Mouse (Mus musculus) midbrain, embryonic 15.5 days (tissue): Measurements from ENCODE around the gene Rffl. TPM values are rescaled to one million over a fixed set of nuclear protein-coding genes. Genes with fewer than 3 reads are reported as not detected.
A peak's percentile ranks its signal among the peaks of the same experiment; 100 is the strongest.
"Not testable (repeated sequence)": the region's sequence is repeated elsewhere in the genome, so short reads cannot be mapped to it uniquely, and the experiment has no call there.

Experiments used
- ATAC-seq: fragments of 200-750 bp; cut with Nextera tagmentation; replicated peaks from 2 replicates; pipeline ENCODE4 v1.8.0; 2017; ENCODE audit warnings: moderate TSS enrichment
- H3K27ac ChIP-seq: fragments of 300-500 bp; sonication (generic); 2 replicates; pipeline ENCODE4 v1.5.1; 2015; ENCODE audit warnings: mild to moderate bottlenecking, inconsistent platforms
- H3K27me3 ChIP-seq: fragments of 300-500 bp; sonication (generic); replicated peaks from 2 replicates; pipeline ENCODE4 v1.6.1; 2015; ENCODE audit warnings: inconsistent platforms
- H3K36me3 ChIP-seq: fragments of 300-500 bp; sonication (generic); replicated peaks from 2 replicates; pipeline ENCODE4 v1.6.1; 2015; ENCODE audit warnings: inconsistent platforms
- H3K4me1 ChIP-seq: fragments of 300-500 bp; sonication (generic); 2 replicates; pipeline ENCODE4 v1.6.1; 2015; ENCODE audit warnings: inconsistent platforms
- H3K4me2 ChIP-seq: fragments of 300-500 bp; sonication (generic); 2 replicates; pipeline ENCODE4 v1.6.1; 2015; ENCODE audit warnings: inconsistent platforms, mild to moderate bottlenecking, moderate library complexity
- H3K4me3 ChIP-seq: fragments of 300-500 bp; sonication (generic); 2 replicates; pipeline ENCODE4 v1.5.1; 2015; ENCODE audit warnings: mild to moderate bottlenecking, inconsistent platforms
- H3K9ac ChIP-seq: fragments of 300-500 bp; sonication (generic); 2 replicates; pipeline ENCODE4 v1.6.1; 2015; ENCODE audit warnings: mild to moderate bottlenecking, inconsistent platforms
- H3K9me3 ChIP-seq: fragments of 300-500 bp; sonication (generic); 2 replicates; pipeline ENCODE4 v1.6.1; 2016; ENCODE audit warnings: inconsistent platforms
- WGBS: fragments of 180-500 bp; shearing (Covaris S2); methylation state at CpG from one replicate; pipeline ENCODE4 v1.1.7; 2015; ENCODE audit warnings: mixed read lengths; 5-methylcytosine and 5-hydroxymethylcytosine counted together
- polyA plus RNA-seq: library from polyadenylated mRNA; unstranded; fragments of >200 nt; fragmentation: Nextera tagmentation; extraction: Ambion mirVana; gene quantifications from 2 replicates; pipeline ENCODE4 v1.2.1, GENCODE M21; 2015

The Rffl gene
- polyA plus RNA-seq, 1 experiment from 2014 or later = 4.1 TPM

DNA sequence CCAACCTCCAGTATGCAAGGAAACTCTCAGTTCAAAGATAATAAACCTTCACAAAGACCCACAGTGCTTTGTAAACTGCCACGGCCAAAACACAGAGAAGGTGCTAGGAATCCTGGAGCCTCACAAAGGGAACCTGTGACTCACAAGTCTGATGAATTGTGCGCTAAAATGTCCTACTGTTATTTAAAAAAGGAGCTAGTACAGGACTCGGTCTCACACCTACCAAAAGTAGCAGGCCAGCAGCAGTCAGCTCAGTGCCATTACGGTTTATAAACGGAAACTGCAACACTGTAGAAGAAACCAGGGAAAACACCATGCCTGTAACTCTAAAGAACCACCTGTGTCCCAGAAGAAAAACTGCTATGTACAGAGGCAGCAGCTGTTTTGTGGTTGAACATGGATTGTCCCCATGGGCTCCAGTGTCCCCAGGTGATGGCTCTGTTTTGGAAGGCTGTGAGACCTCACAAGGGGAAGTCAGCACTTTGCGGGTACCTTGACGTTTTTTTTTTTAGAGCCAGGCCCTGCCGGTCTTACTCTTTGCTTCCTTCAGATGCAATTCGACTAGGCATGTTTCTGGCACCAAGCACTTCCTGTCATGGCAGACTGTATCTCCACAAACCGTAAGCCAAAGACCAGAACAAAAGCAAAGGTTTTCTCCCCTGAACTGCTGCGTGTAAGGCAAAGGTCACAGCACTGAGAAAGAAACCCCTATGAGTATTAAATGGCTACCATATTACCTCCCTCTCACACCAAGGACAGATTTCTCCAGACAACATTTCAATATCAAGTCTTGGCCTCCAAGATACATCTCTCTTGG, 35.2 kb downstream of the Rffl start:
- no peak overlapping the region for H3K27ac ChIP-seq

DNA sequence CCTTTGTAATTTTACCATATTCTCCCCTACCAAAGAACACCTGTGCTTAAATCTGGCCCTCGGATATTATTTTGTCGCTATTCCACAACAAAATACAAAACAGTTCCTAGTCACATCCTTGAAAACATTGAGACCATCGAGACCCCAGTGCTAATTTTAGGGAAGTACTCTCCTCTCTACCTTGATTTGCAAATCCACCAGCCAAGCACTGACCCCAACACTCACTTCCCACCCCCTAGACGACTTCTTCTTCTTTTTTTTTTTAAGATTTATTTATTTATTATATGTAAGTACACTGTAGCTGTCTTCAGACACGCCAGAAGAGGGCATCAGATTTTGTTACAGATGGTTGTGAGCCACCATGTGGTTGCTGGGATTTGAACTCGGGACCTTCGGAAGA, 36.7 kb downstream of the Rffl start:
- not testable (repeated sequence) for H3K4me3 ChIP-seq, H3K36me3 ChIP-seq, H3K27me3 ChIP-seq, H3K9ac ChIP-seq, ATAC-seq, H3K27ac ChIP-seq, H3K4me2 ChIP-seq, H3K9me3 ChIP-seq
- peaks cover 23% of the 10 kb centered on the region for H3K4me1 ChIP-seq
- 90% methylated on average over 7 of the region's 7 CpGs for WGBS

More for the DNA sequence above, 35.2 kb downstream of the Rffl start:
- H3K4me2 ChIP-seq = no peak overlapping the region
- no peak for ATAC-seq
- H3K9ac ChIP-seq = no peak overlapping the region
- no peaks in the 10 kb centered on the region for H3K27me3 ChIP-seq
- H3K9me3 ChIP-seq = no peaks in the 10 kb centered on the region
- no peaks in the 10 kb centered on the region for H3K36me3 ChIP-seq
- WGBS = 71% methylated on average over 11 of the region's 11 CpGs
- H3K4me1 ChIP-seq = peaks cover 23% of the 10 kb centered on the region
- H3K4me3 ChIP-seq = no peak overlapping the region

DNA sequence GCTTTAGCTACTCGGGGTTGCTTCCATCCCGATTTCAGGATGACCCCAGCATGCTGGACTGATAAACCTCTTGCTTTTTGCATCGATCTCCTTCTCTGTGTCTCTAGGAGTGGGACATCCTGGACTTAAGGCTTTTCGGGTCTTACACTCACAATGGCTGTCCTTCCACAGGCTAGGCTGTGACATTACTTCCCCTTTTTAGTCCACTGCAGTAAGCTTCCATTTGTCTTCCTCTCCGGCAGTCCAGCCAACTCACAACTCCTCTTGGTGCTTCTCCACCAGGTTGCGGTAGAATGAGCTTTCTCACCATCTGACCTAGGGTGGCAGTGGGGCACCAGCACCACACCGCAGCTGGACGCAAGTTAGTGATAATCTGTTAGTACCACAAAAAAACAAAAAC, 37.1 kb downstream of the Rffl start:
- Histone ChIP-seq H3K27me3 (no peaks in the 10 kb centered on the region), H3K4me1 (peaks cover 23% of the 10 kb centered on the region), H3K36me3 (no peaks in the 10 kb centered on the region), H3K4me3 (no peak overlapping the region), H3K27ac (no peak overlapping the region), H3K4me2 (no peak overlapping the region), H3K9me3 (no peaks in the 10 kb centered on the region), H3K9ac (no peak overlapping the region)
- ATAC-seq = no peak
- WGBS = 91% methylated on average over 8 of the region's 8 CpGs

DNA sequence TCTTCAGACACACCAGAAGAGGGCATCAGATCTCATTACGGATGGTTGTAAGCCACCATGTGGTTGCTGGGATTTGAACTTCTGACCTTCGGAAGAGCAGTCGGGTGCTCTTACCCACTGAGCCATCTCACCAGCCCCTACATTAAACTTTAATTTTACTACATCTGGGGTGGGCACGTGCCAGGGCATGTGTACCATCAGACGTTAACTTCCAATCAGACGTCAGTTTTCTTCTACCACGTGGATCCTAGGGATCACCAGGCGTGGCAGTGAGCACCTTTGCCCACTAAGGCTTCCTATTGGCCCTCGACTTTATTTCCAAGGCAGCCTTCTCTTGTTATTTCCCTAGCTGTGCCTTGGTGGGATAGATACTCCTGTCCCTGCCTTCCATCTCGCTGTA, 38.6 kb downstream of the Rffl start:
- H3K4me2 ChIP-seq, H3K4me3 ChIP-seq, H3K9ac ChIP-seq, H3K27ac ChIP-seq, H3K27me3 ChIP-seq, ATAC-seq, H3K9me3 ChIP-seq, H3K36me3 ChIP-seq: not testable (repeated sequence)
- H3K4me1 ChIP-seq = peaks cover 12% of the 10 kb centered on the region
- 80% methylated on average over 10 of the region's 10 CpGs for WGBS

DNA sequence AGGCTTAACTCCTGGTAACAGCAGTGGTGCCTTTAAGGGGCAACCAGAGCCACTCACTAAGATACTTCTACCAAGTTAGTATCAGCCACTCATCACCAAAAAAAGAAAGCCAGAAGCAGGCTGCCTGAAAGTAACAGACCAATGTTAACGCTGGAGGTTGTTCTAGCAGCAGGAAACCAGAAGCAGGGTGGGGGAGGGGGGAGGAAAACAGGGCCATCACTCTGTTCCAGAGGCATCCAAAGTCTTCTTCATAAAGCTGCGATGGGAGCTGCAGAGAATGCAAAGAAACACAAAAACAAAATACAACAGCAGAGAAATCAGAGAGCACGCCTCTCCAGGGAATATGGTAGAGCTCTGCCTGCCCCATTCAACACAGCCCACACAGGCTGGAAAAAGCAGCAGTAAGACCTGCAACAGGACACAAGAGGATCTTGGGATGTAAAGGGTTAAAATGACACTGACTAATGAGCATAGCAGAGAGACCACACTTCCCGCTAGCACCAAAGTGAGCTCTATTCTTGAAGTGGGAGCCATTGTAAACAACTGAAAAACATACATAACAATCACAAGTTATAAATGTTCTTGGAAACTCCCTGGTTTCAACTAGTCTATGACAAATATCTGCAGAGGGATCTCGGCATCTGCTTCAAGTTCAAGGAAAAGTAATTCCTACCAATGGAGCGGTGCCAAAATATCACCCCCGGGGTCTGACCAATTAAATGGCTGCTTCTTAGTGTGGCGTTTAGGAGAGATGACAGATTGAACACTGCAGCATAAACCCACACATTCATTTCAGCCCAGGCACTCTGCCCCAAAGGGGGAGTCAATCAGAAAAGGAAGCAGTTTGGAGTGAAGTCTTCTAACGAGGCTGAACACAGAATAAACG, 39.8 kb downstream of the Rffl start:
- 21% methylated on average over 10 of the region's 10 CpGs for WGBS
- ATAC-seq = no peak
- peak overlapping the region; percentile 25 for H3K4me2 ChIP-seq
- H3K4me3 ChIP-seq = no peak overlapping the region
- 0 out of 2 replicates have a peak overlapping the region, but pooled peaks have one; percentile 8 for H3K27ac ChIP-seq
- no peaks in the 10 kb centered on the region for H3K9me3 ChIP-seq
- H3K36me3 ChIP-seq = no peaks in the 10 kb centered on the region
- peaks cover 12% of the 10 kb centered on the region for H3K4me1 ChIP-seq
- H3K27me3 ChIP-seq = no peaks in the 10 kb centered on the region
- H3K9ac ChIP-seq = no peak overlapping the region

DNA sequence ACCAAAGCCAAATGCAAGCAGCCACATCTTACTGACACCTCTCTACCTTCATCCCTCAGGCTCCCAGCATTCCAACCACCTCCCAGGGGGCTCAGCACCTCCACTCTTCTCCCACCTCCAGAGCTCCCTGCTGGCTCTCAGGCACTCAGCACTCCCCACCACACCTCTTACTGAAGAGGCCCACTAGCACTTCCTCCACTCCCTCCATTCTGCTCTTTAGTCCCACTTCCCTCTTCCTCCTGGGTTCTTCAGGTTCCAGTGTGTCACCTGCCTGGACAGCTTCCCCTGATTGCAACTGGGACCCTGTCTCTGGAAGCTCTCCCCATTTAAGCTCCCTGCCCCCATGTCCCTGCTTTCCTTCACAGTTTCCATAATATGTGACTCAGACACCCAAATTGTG, 44.2 kb downstream of the Rffl start:
- H3K9me3 ChIP-seq = no peaks in the 10 kb centered on the region
- no peak overlapping the region for H3K4me3 ChIP-seq
- ATAC-seq = no peak
- no peak overlapping the region for H3K4me2 ChIP-seq
- H3K27me3 ChIP-seq = no peaks in the 10 kb centered on the region
- no peaks in the 10 kb centered on the region for H3K36me3 ChIP-seq
- no peak overlapping the region for H3K9ac ChIP-seq
- peaks cover 10% of the 10 kb centered on the region for H3K4me1 ChIP-seq
- H3K27ac ChIP-seq = no peak overlapping the region

DNA sequence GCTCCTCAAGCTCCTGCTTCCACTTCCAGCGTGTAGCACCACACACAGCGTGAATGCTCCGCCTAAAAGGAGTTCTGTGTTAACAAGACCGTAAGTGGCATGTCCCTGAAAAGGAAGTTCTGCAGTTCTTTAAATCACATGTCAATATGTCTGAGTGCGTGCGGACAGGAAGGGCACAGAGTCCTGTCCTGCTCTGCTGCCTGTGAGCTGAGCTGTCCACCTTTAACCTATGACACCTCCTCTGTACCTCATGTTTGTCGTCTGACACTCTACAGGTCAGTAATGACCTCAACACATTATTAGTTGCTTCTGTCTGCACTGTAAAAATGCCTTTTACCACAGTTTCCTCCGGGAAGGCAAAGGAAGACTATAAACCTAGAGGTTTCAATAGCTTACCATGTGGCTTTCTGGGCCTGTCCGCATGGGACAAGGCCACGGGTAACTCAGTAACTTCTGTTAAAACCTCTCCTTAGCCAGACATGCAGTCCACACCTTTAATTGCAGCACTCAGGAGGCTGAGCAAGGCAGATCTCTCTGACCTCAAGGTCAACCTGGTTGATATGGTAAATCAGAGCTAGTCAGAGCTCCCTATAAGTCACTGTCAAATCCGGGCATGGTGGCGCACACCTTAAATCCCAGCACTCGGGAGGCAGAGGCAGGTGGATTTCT, 50.1 kb downstream of the Rffl start:
- H3K4me3 ChIP-seq = no peak overlapping the region
- no peak overlapping the region for H3K27ac ChIP-seq
- no peak overlapping the region for H3K4me2 ChIP-seq
- no peak overlapping the region for H3K9ac ChIP-seq
- no peaks in the 10 kb centered on the region for H3K36me3 ChIP-seq
- ATAC-seq = no peak
- H3K4me1 ChIP-seq = no peaks in the 10 kb centered on the region
- H3K9me3 ChIP-seq = no peaks in the 10 kb centered on the region
- WGBS = 88% methylated on average over 13 of the region's 13 CpGs
- H3K27me3 ChIP-seq = no peaks in the 10 kb centered on the region

DNA sequence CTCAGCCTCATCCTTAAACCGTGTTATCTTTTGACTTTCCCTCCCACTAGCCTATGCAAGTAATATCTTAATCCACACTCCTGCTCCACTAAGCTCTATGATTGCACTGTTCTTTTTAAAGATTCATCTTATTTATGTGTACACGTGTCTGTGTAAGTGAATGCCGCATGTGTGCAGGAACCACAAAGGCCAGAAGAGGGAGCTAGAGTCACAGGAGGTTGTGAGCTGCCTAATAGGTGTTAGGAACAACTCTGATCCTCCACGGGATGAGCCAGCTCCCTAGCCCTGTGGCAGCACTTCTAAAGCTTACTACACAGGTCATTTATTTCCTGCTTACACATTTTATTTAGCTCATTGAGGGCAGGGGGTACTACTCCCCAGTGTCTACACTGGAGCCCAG, 51.7 kb downstream of the Rffl start:
- no peak overlapping the region for H3K9ac ChIP-seq
- no peak overlapping the region for H3K4me2 ChIP-seq
- 47% methylated on average over 4 of the region's 4 CpGs for WGBS
- H3K4me3 ChIP-seq = no peak overlapping the region
- H3K36me3 ChIP-seq = no peaks in the 10 kb centered on the region
- no peaks in the 10 kb centered on the region for H3K9me3 ChIP-seq
- no peaks in the 10 kb centered on the region for H3K27me3 ChIP-seq
- H3K4me1 ChIP-seq = no peaks in the 10 kb centered on the region
- no peak for ATAC-seq
- no peak overlapping the region for H3K27ac ChIP-seq

DNA sequence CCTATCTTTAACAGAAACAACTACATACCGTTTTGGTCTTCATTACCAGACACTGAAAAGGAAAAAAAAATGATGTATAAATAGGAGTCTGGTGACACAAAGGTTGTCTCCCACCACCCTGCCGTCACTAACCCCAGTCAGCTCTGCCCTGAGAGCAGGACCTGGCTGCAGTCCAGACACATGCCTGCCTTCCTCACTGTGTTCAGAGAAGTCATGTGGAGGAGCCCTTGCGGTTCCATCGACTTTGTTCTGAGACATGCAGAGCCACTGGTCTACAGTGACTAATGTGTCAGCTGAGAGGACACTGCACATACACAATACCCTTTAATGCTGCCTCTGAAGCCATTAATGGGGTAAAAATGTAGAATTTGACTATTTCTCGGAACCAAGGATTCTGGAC, 62.5 kb downstream of the Rffl start:
- H3K9ac ChIP-seq = no peak overlapping the region
- H3K4me1 ChIP-seq = 0 out of 2 replicates have a peak, but pooled peaks cover 3% of the 10 kb centered on the region
- no peak overlapping the region for H3K27ac ChIP-seq
- no peaks in the 10 kb centered on the region for H3K9me3 ChIP-seq
- no peaks in the 10 kb centered on the region for H3K27me3 ChIP-seq
- WGBS = 73% methylated on average over 5 of the region's 5 CpGs
- H3K4me2 ChIP-seq = no peak overlapping the region
- H3K4me3 ChIP-seq = no peak overlapping the region
- peaks cover 2% of the 10 kb centered on the region; the same call in 1 of the 2 replicates for H3K36me3 ChIP-seq
- no peak for ATAC-seq

DNA sequence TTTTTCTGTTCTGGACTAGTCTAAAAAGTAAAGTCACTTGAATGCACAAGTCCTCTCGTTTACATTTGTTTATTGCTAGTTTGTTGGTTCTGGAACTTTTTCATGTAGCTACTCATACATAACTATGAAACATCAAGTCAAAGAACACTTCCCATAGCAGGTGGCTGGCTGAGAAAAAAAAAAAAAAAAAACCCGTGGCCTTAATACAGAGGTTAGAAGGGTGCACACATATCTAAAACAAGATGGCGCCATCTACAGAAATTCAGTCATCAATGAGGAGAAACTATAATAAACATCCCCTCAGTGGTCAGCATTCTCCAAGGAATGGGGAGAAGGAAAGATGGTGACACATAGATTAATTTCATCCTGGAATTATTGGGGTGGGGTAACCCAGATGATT, 63.6 kb downstream of the Rffl start:
- H3K4me3 ChIP-seq = no peak overlapping the region
- H3K9ac ChIP-seq = no peak overlapping the region
- ATAC-seq = no peak
- WGBS = 81% methylated on average over 3 of the region's 3 CpGs
- no peaks in the 10 kb centered on the region for H3K4me1 ChIP-seq
- no peak overlapping the region for H3K4me2 ChIP-seq
- no peaks in the 10 kb centered on the region for H3K9me3 ChIP-seq
- H3K27ac ChIP-seq = no peak overlapping the region
- H3K36me3 ChIP-seq = peaks cover 13% of the 10 kb centered on the region; the same call in 1 of the 2 replicates
- H3K27me3 ChIP-seq = no peaks in the 10 kb centered on the region

DNA sequence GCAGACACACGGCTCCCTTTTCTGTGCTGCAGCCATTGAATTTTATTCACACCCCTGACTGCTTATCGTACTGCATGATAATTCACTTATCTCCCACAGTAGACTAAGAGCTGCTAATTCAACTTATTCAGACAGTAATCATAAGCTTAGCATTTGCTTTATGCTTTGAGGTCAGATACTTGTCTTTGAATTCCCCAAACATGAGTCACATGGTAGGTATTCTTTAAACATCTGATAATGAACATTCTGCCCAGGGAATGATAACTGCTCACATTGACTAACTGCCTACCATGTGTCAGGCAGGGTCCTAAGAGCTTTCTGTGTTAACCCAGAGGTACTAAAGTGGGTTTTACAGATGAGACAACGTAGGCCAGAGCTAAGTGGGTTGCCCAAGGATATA, 64.4 kb downstream of the Rffl start:
- Histone ChIP-seq H3K36me3 (peaks cover 20% of the 10 kb centered on the region; the same call in 1 of the 2 replicates), H3K4me3 (no peak overlapping the region), H3K4me2 (no peak overlapping the region), H3K27ac (no peak overlapping the region), H3K27me3 (no peaks in the 10 kb centered on the region), H3K9me3 (no peaks in the 10 kb centered on the region), H3K9ac (no peak overlapping the region), H3K4me1 (no peaks in the 10 kb centered on the region)
- ATAC-seq = no peak
- 64% methylated on average over 3 of the region's 3 CpGs for WGBS

DNA sequence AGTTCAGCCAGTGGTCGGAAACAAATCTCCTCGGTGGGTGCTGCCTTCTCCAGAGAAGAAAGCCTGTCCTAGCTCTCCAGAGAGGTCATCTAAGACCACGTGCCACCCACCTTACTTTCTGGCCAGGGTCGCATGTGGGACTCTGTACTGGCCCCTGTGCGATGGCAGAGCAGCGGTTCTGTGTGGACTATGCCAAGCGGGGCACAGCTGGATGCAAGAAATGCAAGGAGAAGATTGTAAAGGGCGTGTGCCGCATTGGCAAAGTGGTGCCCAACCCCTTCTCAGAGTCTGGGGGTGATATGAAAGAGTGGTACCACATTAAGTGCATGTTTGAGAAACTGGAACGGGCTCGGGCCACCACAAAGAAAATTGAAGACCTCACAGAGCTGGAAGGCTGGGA, 87.6 kb downstream of the Rffl start:
- WGBS = 95% methylated on average over 11 of the region's 11 CpGs
- Histone ChIP-seq H3K27me3 (no peaks in the 10 kb centered on the region), H3K4me3 (no peak overlapping the region), H3K4me1 (peaks cover 21% of the 10 kb centered on the region), H3K9ac (no peak overlapping the region), H3K27ac (no peak overlapping the region), H3K36me3 (peaks cover 18% of the 10 kb centered on the region; the same call in 1 of the 2 replicates), H3K4me2 (no peak overlapping the region), H3K9me3 (no peaks in the 10 kb centered on the region)
- ATAC-seq = no peak
